Mouse (Mus musculus): ENCODE results near the gene Il18r1.

- no peak for TF ChIP-seq POLR2A (IDR thresholded peaks at IDR 0.05; ENCODE audit: control insufficient read depth, extremely low read depth, insufficient read depth, low read length, poor library complexity)
- no peak for TF ChIP-seq CTCF (IDR thresholded peaks at IDR 0.05; ENCODE audit: borderline replicate concordance, control insufficient read depth, extremely low read depth, insufficient read depth, low read length, poor library complexity)
Measured at GRCm38 (mm10) chr1:40501546-40502398, 36.4 kb downstream of the Il18r1 start.

Data from thymus, adult 2 months (tissue).